Mouse (Mus musculus) embryonic fibroblast, embryonic 13.5 days (primary cell): Measurements from ENCODE around the gene B230217C12Rik.

Experiments used
- CTCF ChIP-seq: IDR thresholded peaks from 2 replicates; pipeline ENCODE4 v1.5.1; 2011; ENCODE audit warnings: mild to moderate bottlenecking, control low read depth, low read length, moderate library complexity, borderline replicate concordance; ENCODE audit not compliant: insufficient read depth
- POLR2A ChIP-seq: IDR thresholded peaks from 2 replicates; pipeline ENCODE4 v1.6.1; 2011; ENCODE audit warnings: low read depth, mild to moderate bottlenecking, control low read depth, low read length, moderate library complexity

- TF ChIP-seq CTCF = no peak
- no peak for TF ChIP-seq POLR2A
Measured at GRCm38 (mm10) chr11:97832001-97832400, 8.6 kb upstream of the B230217C12Rik start.
